Mouse (Mus musculus) left cerebral cortex, postnatal 14 days (tissue): Measurements from ENCODE around the gene Trim65. TPM values are rescaled to one million over a fixed set of nuclear protein-coding genes. Genes with fewer than 3 reads are reported as not detected.
"Not testable (repeated sequence)": the region's sequence is repeated elsewhere in the genome, so short reads cannot be mapped to it uniquely, and the experiment has no call there.

Experiments used
- DNase-seq, 2 experiments: peaks; one replicate each; pipeline ENCODE4 v3.0.0; 2021 to 2022; ENCODE audit warnings: low spot score in 2 of 2, mixed read lengths in 1 of 2
- intact Hi-C: fragments of 180-260 bp; cut with DNase I; formaldehyde crosslinking; loops from one replicate; pipeline ENCODE4 v1.15.1; 2025
- total RNA-seq, 2 experiments: library from RNA; stranded (reverse); gene quantifications; 2 replicates each; pipeline ENCODE4 v1.2.3; 2021

The Trim65 gene
- total RNA-seq, 2 experiments from 2014 or later, result 5.4 to 7.0 TPM

- intact Hi-C loops, result no loop called here
- DNase-seq, result no peak
Observed at GRCm38 (mm10) chr11:116096213-116097108, 34.5 kb downstream of the Trim65 start.

- intact Hi-C loops, result no loop called here
- DNase-seq, result no peak
Observed at GRCm38 (mm10) chr11:116095573-116095972, 35.4 kb downstream of the Trim65 start.

DNA sequence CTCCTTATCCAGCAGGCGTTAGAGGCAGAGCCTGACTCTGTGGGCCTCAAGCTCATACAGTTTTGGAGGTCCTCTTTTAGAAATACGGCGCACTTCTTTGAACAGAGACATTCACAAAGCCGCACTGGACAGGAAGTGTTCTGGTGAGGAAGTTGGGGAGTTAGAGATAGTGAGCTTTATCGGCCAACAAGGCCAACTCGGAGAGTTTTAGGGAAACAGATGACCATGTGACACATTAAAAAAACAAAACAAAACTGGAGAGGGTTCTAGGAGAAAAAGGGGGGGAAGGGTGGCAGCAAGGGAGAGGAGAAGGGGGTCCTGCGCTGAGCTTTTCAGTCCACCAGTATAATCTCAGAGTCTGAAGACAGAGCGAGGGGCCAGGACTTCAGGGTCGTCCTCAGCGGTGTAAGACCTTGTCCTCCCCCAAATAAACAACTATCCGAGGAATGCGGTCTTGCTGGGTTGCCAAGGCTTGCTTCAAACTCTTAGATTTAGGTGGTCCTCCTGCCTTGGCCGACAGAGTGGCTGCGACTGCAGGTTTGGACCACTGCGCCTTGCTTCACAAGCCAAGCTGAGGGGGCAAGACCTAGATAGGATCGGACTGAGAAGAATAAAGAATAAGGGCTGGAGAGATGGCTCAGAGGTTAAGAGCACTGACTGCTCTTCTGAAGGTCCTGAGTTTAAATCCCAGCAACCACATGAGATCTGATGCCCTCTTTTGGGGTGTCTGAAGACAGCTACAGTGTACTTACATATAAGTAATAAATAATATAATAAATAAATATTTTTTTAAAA lies 37.0 kb downstream of the Trim65 start:
- no peak for DNase-seq
- intact Hi-C loops, result no loop called here

DNA sequence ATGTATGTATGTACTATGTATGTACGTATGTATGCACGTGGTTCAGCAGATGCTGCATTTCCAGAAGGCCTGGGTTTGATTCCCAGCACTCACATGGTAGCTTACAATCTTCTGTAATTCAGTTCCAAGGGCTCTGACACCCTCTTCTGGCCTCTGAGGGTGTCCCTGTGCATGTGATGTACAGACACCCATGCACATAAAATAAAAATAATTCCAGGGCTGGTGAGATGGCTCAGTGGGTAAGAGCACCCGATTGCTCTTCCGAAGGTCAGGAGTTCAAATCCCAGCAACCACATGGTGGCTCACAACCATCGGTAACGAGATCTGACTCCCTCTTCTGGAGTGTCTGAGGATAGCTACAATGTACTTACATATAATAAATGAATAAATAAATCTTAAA lies 38.0 kb downstream of the Trim65 start:
- intact Hi-C loops, DNase-seq: not testable (repeated sequence)

DNA sequence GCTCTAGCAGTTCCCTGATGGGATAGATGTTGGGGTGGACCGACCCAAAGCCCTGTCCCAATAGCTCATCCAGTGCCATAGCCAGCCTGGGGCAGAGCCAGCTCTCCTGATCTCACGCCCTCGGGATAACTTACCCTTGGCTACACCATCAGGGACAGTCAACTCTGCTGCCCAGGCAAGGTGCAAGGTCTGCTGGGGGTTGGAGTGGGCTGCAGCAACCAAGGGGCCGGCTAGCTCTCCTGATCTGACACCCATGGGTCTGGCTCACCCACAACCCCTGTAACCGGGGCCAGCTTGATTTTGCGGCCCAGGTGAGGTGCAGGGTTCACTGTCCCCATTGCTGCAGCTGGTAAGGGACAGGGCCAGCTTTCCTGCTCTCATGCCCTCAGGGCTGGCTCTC lies 39.3 kb downstream of the Trim65 start:
- intact Hi-C loops, result no loop called here
- DNase-seq, result no peak

DNA sequence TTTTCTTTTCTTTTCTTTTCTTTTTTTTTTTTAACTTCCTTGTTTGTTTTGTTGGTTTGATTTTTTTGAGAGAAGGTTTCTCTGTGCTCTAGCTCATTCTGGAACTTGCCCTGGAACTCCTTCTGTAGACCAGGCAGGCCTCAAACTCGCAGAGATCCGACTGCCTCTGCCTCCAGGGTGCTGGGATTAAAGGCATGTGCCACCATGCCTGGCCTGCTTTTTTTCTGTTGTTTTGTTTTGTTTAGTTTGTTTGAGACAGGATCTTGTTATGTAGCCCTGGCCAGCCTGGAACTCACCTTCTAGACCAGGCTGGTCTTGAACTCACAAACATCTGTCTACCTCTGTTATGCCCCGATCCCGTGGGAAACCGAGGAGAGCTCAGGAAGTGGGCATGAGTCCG lies 41.4 kb downstream of the Trim65 start:
- DNase-seq, result no peak
- intact Hi-C loops, result loop anchor here (5.0 kb wide), 1 partner anchor 57 kb away; the partner anchor contains the start of gene Unk

DNA sequence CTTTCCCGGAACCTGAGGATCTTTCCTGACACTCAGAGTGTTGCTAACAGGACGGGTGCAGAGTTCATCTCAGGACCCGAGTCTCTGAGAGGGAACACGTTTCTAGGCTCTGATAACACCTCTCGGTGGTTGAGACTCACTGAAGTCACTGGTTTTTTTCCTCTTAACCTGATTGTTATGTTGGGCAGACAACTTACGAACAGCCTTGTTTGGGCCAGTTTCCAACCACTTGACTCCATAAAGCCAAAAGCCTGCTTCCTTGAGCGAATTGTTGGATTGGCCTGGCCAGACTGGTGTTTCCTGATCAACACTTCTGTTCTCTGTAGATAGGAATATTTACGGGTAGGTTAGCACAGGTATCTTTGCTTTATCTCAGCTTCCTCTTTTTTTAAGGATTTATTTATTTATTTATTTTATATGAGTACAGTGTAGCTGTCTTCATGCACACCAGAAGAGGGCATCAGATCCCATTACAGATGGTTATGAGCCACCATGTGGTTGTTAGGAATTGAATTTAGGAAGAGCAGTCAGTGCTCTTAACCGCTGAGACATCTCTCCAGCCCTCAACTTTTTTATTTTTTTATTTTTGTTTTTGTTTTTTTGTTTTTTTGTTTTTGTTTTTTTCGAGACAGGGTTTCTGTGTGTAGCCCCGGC lies 42.1 kb downstream of the Trim65 start:
- no peak for DNase-seq
- intact Hi-C loops, result loop anchor here (5.0 kb wide), 1 partner anchor 57 kb away; the partner anchor contains the start of gene Unk

DNA sequence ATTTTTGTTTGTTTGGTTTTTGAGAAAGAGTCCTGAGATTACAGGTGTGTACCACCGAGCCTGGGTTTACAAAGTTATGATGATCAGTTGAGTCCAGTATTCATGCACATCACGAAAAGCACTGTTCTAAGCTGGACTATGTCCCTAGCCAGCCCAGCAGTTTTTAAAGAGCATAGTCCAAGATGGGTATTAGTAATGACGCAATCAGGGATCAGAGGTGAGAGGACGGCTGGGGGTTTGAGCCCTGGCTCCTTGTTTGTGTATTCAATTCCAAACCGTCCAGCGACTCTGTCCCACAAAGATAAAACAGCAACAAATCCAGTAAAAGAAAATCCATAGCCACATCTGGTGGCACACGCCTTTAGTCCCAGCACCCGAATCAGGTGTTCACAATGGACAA lies 42.7 kb downstream of the Trim65 start:
- intact Hi-C loops, result loop anchor here (5.0 kb wide), 1 partner anchor 56 kb away; the partner anchor contains the start of gene Unk
- no peak for DNase-seq

GRCm38 (mm10) chr11:116087194-116088130 lies 43.5 kb downstream of the Trim65 start:
- intact Hi-C loops, result loop anchor here (1.0 to 5.0 kb wide), 2 partner anchors 43 to 55 kb away; partner anchors contain the start of gene Unk
- DNase-seq, result peak; percentile 77 to 85

DNA sequence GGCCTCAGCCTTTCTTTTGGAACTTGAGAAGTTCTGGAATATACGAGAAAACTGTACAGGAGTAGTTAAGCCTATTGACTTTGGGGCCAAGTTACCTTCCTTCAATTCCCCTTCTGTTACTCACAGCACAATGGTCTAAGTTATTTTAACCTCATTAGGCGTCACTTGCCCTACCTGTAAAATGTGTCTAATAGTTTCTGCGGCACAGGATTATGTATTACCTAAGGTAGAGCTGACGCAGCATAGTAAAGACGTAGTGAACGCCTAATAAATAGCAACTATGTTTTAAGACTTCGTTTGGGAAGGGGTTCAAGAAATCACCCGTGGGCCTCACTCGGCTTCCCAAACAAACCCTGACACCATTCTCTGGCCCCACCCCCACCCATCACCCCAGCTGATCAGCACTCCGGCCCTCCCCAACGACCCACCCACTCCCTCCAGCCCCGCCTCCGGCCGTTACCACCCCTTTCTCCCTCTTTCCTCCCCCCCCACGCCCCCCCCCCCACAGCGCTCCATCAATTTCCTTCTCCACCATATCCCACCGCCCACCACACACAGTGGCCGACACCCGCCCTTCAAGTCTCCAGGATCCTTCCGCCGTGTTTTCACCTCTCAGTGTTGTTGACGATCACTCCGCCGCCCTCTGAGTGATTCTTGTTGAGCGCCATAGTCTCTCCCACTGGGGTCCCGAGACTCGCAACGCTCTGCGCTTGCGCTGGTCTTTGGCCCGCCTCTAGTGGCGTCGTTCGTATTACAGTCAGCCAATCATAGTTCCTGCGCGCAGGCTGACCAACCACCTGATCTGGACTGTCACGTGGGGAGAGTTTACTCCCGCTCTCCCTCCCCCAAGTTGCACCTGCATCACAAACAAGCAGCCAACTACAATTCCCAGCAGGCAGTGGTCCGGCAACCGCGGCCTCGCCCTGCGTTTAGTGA lies 44.4 kb downstream of the Trim65 start, which contains the start of gene Wbp2:
Wbp2 (minus strand) TSS at position 738 of the 936 bp plus-strand sequence.
- intact Hi-C loops, result loop anchor here (1.0 to 5.0 kb wide), 2 partner anchors 44 to 54 kb away; partner anchors contain the start of gene Unk
- peak; percentile 98 to 100 for DNase-seq

GRCm38 (mm10) chr11:116084166-116084565 lies 46.8 kb downstream of the Trim65 start:
- no peak for DNase-seq
- intact Hi-C loops, result loop anchor here (5.0 kb wide), 1 partner anchor 67 kb away; no protein-coding TSS in a partner anchor

DNA sequence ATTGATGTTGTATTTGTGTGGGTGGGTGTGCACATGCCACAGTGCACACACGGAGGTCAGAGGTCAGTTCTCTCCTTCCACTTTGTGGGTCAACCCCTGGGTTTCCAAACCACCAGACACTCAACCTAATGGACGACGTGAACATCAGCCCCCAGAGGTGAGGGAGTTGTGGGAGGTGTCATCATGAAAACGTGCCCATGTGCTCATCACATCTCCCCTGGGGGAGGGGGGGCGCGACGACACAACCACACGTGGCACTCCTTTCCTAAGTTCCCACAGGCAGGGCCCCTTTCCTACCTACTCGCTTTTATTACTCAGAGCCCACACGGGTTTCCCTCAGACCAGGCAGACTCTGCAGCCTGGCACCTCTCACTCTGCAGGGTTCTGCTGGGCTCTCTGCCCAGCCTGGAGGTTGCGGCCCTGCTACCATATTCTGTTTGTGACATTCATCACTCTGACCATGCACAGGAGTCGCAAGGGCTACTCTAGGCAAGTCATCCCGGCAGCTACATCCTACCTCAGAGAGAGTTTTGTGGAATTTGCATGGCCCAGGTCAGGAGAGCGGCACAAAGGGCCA lies 47.7 kb downstream of the Trim65 start:
- intact Hi-C loops, result loop anchor here (5.0 kb wide), 1 partner anchor 66 kb away; no protein-coding TSS in a partner anchor
- DNase-seq, result no peak

- intact Hi-C loops, result loop anchor here (5.0 kb wide), 1 partner anchor 64 kb away; no protein-coding TSS in a partner anchor
- DNase-seq, result no peak
Observed at GRCm38 (mm10) chr11:116081081-116081480, 49.8 kb downstream of the Trim65 start.

DNA sequence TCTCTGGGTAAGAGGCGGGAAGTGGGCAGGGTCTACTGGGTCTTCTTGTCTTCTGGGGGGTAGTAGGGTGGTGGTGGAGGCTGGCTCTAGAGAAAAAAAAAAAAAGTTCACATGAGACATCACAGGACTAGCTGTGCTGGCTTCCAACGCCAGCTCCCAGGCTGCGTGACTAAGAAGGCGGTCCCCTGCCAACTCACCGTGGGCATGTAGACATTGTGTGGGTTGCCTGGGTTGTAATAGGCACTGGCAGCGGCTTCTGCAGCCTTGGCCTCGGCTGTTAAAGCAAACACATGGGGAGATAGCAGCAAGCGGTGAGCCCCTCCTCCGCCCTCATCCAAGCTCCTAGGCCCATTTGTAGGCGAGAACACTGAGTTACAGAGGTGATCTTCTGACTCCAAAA lies 51.4 kb downstream of the Trim65 start:
- DNase-seq, result peak; percentile 65 to 78
- intact Hi-C loops, result no loop called here

DNA sequence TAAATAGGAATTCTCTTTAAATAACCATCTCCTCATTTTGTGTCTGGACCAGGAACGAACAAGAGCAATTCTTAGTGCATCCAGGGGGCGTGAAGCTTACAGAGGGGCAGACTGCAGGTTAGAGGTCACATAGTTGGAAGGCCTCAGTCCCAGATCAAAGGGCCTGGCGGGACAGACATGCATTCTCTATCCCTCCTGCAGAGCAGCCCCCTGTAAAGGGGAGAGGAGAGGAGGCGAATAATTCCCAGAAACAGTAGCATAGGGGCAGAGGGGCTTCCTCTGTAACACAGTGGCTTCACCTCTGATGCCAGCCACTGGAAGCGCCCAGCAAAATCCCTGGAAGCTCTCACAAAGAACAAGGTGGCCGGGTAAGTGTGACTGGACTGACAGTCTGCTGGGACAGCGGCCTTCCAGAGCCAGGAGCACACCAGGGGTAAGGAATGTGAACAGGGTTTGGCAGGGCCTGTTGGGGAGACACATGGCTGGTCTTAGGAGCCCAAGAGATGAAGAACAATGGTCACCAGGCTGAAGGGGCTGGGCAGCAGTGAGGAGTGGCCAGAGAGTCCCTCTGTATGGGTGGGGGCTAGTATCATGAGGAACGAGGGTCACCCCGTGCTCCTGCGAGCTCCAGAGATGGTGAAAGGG lies 52.1 kb downstream of the Trim65 start:
- intact Hi-C loops, result no loop called here
- no peak for DNase-seq

DNA sequence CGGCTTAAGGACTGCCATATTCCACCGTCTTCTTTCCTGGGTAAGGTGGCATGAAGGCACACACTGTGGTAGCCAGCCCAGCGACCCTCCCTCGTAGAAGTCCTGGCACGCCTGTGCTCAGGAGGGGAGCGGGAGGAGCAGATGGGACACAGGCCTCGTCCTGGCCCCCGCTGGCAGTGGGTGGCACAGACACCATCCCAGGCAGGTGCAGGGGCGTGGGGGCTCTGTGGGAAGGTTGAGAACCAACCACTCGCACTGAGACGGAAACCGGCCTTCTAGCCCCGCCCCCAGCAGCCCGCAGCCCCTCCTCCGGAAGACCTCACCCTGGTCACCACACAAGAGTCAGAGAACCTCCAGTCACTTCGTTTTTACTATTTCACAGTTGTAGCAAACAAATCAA lies 52.7 kb downstream of the Trim65 start:
- intact Hi-C loops, result no loop called here
- DNase-seq, result no peak
